Mouse (Mus musculus): ENCODE data around the gene Bcl2l1.

DNA sequence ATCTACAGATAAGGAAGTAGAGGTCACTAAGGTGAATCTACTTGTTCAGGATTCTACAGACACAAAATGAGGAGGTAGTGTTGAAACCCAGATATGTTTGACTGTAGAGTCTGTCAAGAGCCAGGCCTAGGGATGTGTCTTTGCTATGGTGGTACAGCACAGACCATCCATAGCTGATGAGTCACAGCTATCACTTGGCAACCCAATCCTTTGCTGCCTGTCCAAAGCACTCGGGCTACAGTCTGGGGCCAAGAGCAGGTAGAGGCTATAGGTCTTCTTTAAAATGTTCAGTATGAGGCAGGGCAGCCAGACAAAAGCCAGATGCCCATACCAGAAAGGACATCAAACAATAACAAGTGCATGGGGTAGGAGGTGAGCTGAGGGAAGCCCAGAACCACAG is 33.9 kb downstream of the Bcl2l1 start:
- TF ChIP-seq CTCF (IDR thresholded peaks at IDR 0.05; ENCODE audit: extremely low read depth, insufficient read depth, insufficient read length, insufficient replicate concordance) (no peak), POLR2A (IDR thresholded peaks at IDR 0.05; ENCODE audit: low read depth, low read length) (no peak)
